Mouse (Mus musculus): ENCODE data around the gene Nfix. TPM values are rescaled to one million over a fixed set of nuclear protein-coding genes. Genes with fewer than 3 reads are reported as not detected.

The Nfix gene
- polyA plus RNA-seq, 1 experiment from 2014 or later = 14.2 TPM

- no peak for ATAC-seq (ENCODE audit: low FRiP score)
- Histone ChIP-seq H3K27ac (0 out of 2 replicates have a peak within 1 kb of the TSS, but pooled peaks have one; percentile 30), H3K9ac (peak within 1 kb of the TSS; percentile 29; the same call in 1 of the 2 replicates), H3K4me3 (peak within 1 kb of the TSS; percentile 4), H3K9me3 (replicated peaks) (no peaks in the 10 kb centered on the region), H3K4me1 (peaks cover 28% of the 10 kb centered on the region), H3K4me2 (replicated peaks) (peak within 1 kb of the TSS; percentile 22; the same call in 1 of the 2 replicates), H3K36me3 (peaks cover 34% of the 10 kb centered on the region), H3K27me3 (peaks cover 58% of the 10 kb centered on the region)
- WGBS = 12% methylated on average over 34 of the region's 34 CpGs
Observed at GRCm38 (mm10) chr8:84700941-84701911, 98.9 kb downstream of the Nfix start, which contains the start of gene Lyl1. Lyl1 (plus strand) TSS chr8:84701457.

- H3K36me3 ChIP-seq = peaks cover 37% of the 10 kb centered on the region
- H3K4me3 ChIP-seq = no peak overlapping the region
- H3K27me3 ChIP-seq = peaks cover 56% of the 10 kb centered on the region
- no peak overlapping the region for H3K4me2 ChIP-seq (replicated peaks)
- no peaks in the 10 kb centered on the region for H3K9me3 ChIP-seq (replicated peaks)
- 84% methylated on average over 5 of the region's 5 CpGs for WGBS
- no peak overlapping the region for H3K9ac ChIP-seq
- no peak for ATAC-seq (ENCODE audit: low FRiP score)
- H3K27ac ChIP-seq = no peak overlapping the region
- peaks cover 25% of the 10 kb centered on the region for H3K4me1 ChIP-seq
Observed at GRCm38 (mm10) chr8:84700526-84700925, 99.6 kb downstream of the Nfix start.

DNA sequence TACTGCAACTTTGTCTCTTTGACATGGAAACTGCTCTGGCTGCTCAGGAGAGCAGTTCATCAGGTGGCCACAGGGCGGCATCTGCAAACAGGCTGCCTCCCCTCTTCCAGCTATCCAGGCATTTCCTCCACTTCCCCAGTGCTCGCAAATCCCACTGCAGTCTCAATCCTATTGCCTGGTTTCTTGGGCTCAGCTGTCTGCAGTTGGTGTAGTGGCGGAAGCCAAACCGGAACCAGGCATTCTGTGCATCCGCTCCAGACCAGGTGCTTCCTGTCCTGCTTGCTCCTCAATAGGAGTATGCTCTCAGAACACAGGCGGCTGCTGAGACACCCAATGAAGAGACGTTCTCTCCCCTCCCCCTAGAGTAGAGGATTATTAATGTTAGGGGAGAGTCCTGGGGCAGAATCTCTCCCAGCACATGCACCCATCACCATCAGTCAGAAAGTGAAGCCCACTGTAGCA, 100.3 kb downstream of the Nfix start:
- no peak overlapping the region for H3K4me2 ChIP-seq (replicated peaks)
- H3K4me1 ChIP-seq = peaks cover 19% of the 10 kb centered on the region; the same call in 1 of the 2 replicates
- ATAC-seq (ENCODE audit: low FRiP score) = no peak
- H3K36me3 ChIP-seq = peaks cover 44% of the 10 kb centered on the region
- no peak overlapping the region for H3K4me3 ChIP-seq
- H3K27ac ChIP-seq = 0 out of 2 replicates have a peak overlapping the region, but pooled peaks have one; percentile 2
- H3K9me3 ChIP-seq (replicated peaks) = no peaks in the 10 kb centered on the region
- H3K9ac ChIP-seq = no peak overlapping the region
- 55% methylated on average over 7 of the region's 7 CpGs for WGBS
- peaks cover 49% of the 10 kb centered on the region for H3K27me3 ChIP-seq

DNA sequence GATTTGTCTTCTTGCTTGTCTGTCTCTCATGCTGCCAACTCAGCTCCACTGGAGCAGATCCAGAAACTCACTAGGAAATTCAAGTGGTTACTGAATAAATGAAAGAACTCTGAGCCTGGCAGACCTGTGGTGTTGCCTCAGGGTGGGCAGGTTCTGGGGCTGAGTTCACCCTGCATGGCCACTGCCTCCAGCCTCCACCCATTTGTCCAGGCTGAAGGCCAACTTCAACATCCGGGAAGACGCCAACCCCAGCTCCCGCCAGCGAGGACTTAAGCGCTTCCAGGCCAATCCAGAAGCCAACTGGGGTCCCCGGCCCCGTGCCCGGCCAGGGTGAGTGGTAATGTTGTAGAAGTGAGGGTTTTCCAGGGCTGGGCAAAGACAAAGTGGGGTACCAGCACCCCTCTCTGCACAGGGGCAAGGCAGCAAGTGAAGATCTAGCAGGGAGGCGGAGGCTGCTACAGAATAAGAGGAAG, 101.2 kb downstream of the Nfix start:
- no peak overlapping the region for H3K4me3 ChIP-seq
- no peak overlapping the region; the same call in 1 of the 2 replicates for H3K27ac ChIP-seq
- ATAC-seq (ENCODE audit: low FRiP score) = no peak
- H3K9me3 ChIP-seq (replicated peaks) = no peaks in the 10 kb centered on the region
- H3K9ac ChIP-seq = no peak overlapping the region
- H3K4me2 ChIP-seq (replicated peaks) = no peak overlapping the region
- peaks cover 47% of the 10 kb centered on the region for H3K36me3 ChIP-seq
- peaks cover 40% of the 10 kb centered on the region for H3K27me3 ChIP-seq
- WGBS = 91% methylated on average over 9 of the region's 9 CpGs
- H3K4me1 ChIP-seq = peaks cover 14% of the 10 kb centered on the region; the same call in 1 of the 2 replicates

- 88% methylated on average over 5 of the region's 5 CpGs for WGBS
- Histone ChIP-seq H3K4me2 (replicated peaks) (no peak overlapping the region), H3K36me3 (peaks cover 53% of the 10 kb centered on the region), H3K9ac (no peak overlapping the region), H3K4me3 (no peak overlapping the region), H3K9me3 (replicated peaks) (no peaks in the 10 kb centered on the region), H3K27ac (no peak overlapping the region), H3K4me1 (0 out of 2 replicates have a peak, but pooled peaks cover 10% of the 10 kb centered on the region), H3K27me3 (peaks cover 33% of the 10 kb centered on the region)
- ATAC-seq (ENCODE audit: low FRiP score) = no peak
Observed at GRCm38 (mm10) chr8:84698288-84698687, 101.9 kb downstream of the Nfix start.

- no peak overlapping the region for H3K4me3 ChIP-seq
- no peaks in the 10 kb centered on the region for H3K9me3 ChIP-seq (replicated peaks)
- peaks cover 60% of the 10 kb centered on the region for H3K36me3 ChIP-seq
- no peak overlapping the region for H3K4me2 ChIP-seq (replicated peaks)
- no peak overlapping the region for H3K27ac ChIP-seq
- WGBS = 90% methylated on average over 14 of the region's 14 CpGs
- no peak for ATAC-seq (ENCODE audit: low FRiP score)
- no peak overlapping the region for H3K9ac ChIP-seq
- H3K4me1 ChIP-seq = 0 out of 2 replicates have a peak, but pooled peaks cover 10% of the 10 kb centered on the region
- peaks cover 25% of the 10 kb centered on the region for H3K27me3 ChIP-seq
Observed at GRCm38 (mm10) chr8:84697166-84698130, 102.7 kb downstream of the Nfix start.

GRCm38 (mm10) chr8:84695140-84695539, 105.0 kb downstream of the Nfix start:
- peaks cover 64% of the 10 kb centered on the region for H3K36me3 ChIP-seq

GRCm38 (mm10) chr8:84693332-84693731, 106.8 kb downstream of the Nfix start:
- H3K27me3 ChIP-seq = no peaks in the 10 kb centered on the region
- no peak overlapping the region for H3K9ac ChIP-seq
- no peak overlapping the region for H3K4me2 ChIP-seq (replicated peaks)
- H3K4me3 ChIP-seq = no peak overlapping the region
- no peak for ATAC-seq (ENCODE audit: low FRiP score)
- peaks cover 50% of the 10 kb centered on the region for H3K36me3 ChIP-seq
- no peaks in the 10 kb centered on the region for H3K9me3 ChIP-seq (replicated peaks)
- 81% methylated on average over 4 of the region's 4 CpGs for WGBS
- no peak overlapping the region for H3K27ac ChIP-seq
- peaks cover 17% of the 10 kb centered on the region for H3K4me1 ChIP-seq

More at GRCm38 (mm10) chr8:84695140-84695539, 105.0 kb downstream of the Nfix start:
- ATAC-seq (ENCODE audit: low FRiP score) = no peak
- H3K4me3 ChIP-seq = no peak overlapping the region
- peaks cover 4% of the 10 kb centered on the region for H3K27me3 ChIP-seq
- H3K4me1 ChIP-seq = peaks cover 6% of the 10 kb centered on the region; the same call in 1 of the 2 replicates
- H3K27ac ChIP-seq = no peak overlapping the region
- H3K9me3 ChIP-seq (replicated peaks) = no peaks in the 10 kb centered on the region
- whole genome bisulfite sequencing = 93% methylated on average over 6 of the region's 6 CpGs
- H3K4me2 ChIP-seq (replicated peaks) = no peak overlapping the region
- no peak overlapping the region for H3K9ac ChIP-seq

GRCm38 (mm10) chr8:84689091-84689915, 110.8 kb downstream of the Nfix start:
- Histone ChIP-seq H3K27me3 (no peaks in the 10 kb centered on the region), H3K4me3 (peak overlapping the region; percentile 83), H3K36me3 (peaks cover 16% of the 10 kb centered on the region), H3K9me3 (replicated peaks) (no peaks in the 10 kb centered on the region), H3K4me1 (peaks cover 45% of the 10 kb centered on the region), H3K9ac (peak overlapping the region; percentile 74), H3K4me2 (replicated peaks) (peak overlapping the region; percentile 98), H3K27ac (peak overlapping the region; percentile 52; the same call in 1 of the 2 replicates)
- WGBS = under 1% methylated on average over 47 of the region's 47 CpGs
- ATAC-seq (ENCODE audit: low FRiP score) = peak; percentile 82

- peak within 1 kb of the TSS; percentile 95 for H3K27ac ChIP-seq
- H3K4me3 ChIP-seq = peak within 1 kb of the TSS; percentile 100
- peaks cover 6% of the 10 kb centered on the region for H3K36me3 ChIP-seq
- H3K4me1 ChIP-seq = peaks cover 49% of the 10 kb centered on the region
- under 1% methylated on average over 35 of the region's 37 CpGs for WGBS
- H3K9ac ChIP-seq = peak within 1 kb of the TSS; percentile 100
- no peaks in the 10 kb centered on the region for H3K27me3 ChIP-seq
- peak within 1 kb of the TSS; percentile 98 for H3K4me2 ChIP-seq (replicated peaks)
- peak; percentile 71 for ATAC-seq (ENCODE audit: low FRiP score)
- no peaks in the 10 kb centered on the region for H3K9me3 ChIP-seq (replicated peaks)
Observed at GRCm38 (mm10) chr8:84687705-84688100, 112.4 kb downstream of the Nfix start, which contains the start of gene Nacc1. Nacc1 (minus strand) TSS chr8:84687862.

Data from hindbrain, embryonic 12.5 days (tissue).